Mouse (Mus musculus) forebrain, embryonic 11.5 days (tissue): ENCODE measurements around the gene Stard13. TPM values are rescaled to one million over a fixed set of nuclear protein-coding genes. Genes with fewer than 3 reads are reported as not detected.
A peak's percentile ranks its signal among the peaks of the same experiment; 100 is the strongest.

ENCODE experiments used
- ATAC-seq: fragments of 200-750 bp; cut with Nextera tagmentation; replicated peaks from 2 replicates; pipeline ENCODE4 v1.8.0; 2017; ENCODE audit warnings: moderate TSS enrichment; ENCODE audit not compliant: low FRiP score
- DNase-seq: peaks from one replicate; pipeline ENCODE4 v3.0.0-alpha.2; 2017; ENCODE audit warnings: low spot score
- H3K27ac ChIP-seq: fragments of 300-500 bp; sonication (generic); 2 replicates; pipeline ENCODE4 v1.5.1; 2014; ENCODE audit warnings: low read depth, low read length
- H3K27me3 ChIP-seq: fragments of 300-500 bp; sonication (generic); 2 replicates; pipeline ENCODE4 v1.6.1; 2014; ENCODE audit warnings: mild to moderate bottlenecking, low read length, mixed read lengths; ENCODE audit not compliant: control insufficient read depth, insufficient read depth
- H3K36me3 ChIP-seq: fragments of 300-500 bp; sonication (generic); 2 replicates; pipeline ENCODE4 v1.6.1; 2014; ENCODE audit warnings: mild to moderate bottlenecking, low read length, moderate library complexity, mixed read lengths; ENCODE audit not compliant: control insufficient read depth, insufficient read depth
- H3K4me1 ChIP-seq: fragments of 300-500 bp; sonication (generic); replicated peaks from 2 replicates; pipeline ENCODE4 v1.6.1; 2014; ENCODE audit warnings: low read length, mixed read lengths; ENCODE audit not compliant: control insufficient read depth, insufficient read depth
- H3K4me2 ChIP-seq: fragments of 300-500 bp; sonication (generic); 2 replicates; pipeline ENCODE4 v1.6.1; 2014; ENCODE audit warnings: low read depth, mild to moderate bottlenecking, low read length, moderate library complexity, mixed read lengths; ENCODE audit not compliant: severe bottlenecking
- H3K4me3 ChIP-seq: fragments of 300-500 bp; sonication (generic); 2 replicates; pipeline ENCODE4 v1.5.1; 2014; ENCODE audit warnings: low read depth, low read length
- H3K9ac ChIP-seq: fragments of 300-500 bp; sonication (generic); 2 replicates; pipeline ENCODE4 v1.6.1; 2014; ENCODE audit warnings: low read length
- H3K9me3 ChIP-seq: fragments of 300-500 bp; sonication (generic); 2 replicates; pipeline ENCODE4 v1.6.1; 2016; ENCODE audit warnings: low read length, mixed read lengths; ENCODE audit not compliant: control insufficient read depth
- WGBS: fragments of 180-500 bp; shearing (Covaris S2); extraction: QIAGEN DNeasy Blood & Tissue Kit; methylation state at CpG from one replicate; pipeline ENCODE4 v1.1.7; 2014; 5-methylcytosine and 5-hydroxymethylcytosine counted together
- polyA plus RNA-seq: library from polyadenylated mRNA; unstranded; fragments of >200 nt; fragmentation: Nextera tagmentation; extraction: Ambion mirVana; gene quantifications from 2 replicates; pipeline ENCODE4 v1.2.1, GENCODE M21; 2014

The Stard13 gene
- polyA plus RNA-seq, result 2.7 and 3.4 TPM in 2 replicates

- Histone ChIP-seq H3K4me2 (peak within 1 kb of the TSS; percentile 90), H3K4me1 (0 out of 2 replicates have a peak, but pooled peaks cover 4% of the 10 kb centered on the region), H3K4me3 (peak within 1 kb of the TSS; percentile 46), H3K9ac (peak within 1 kb of the TSS; percentile 64), H3K9me3 (no peaks in the 10 kb centered on the region), H3K27ac (no peak within 1 kb of the TSS), H3K36me3 (no peaks in the 10 kb centered on the region), H3K27me3 (peaks cover 11% of the 10 kb centered on the region)
- DNase-seq (peak; percentile 67), ATAC-seq (peak; percentile 79)
- WGBS, result 1% methylated on average over 49 of the region's 49 CpGs
Observed at GRCm38 (mm10) chr5:151233400-151234031, at the start of gene Stard13. TSS of gene Stard13 (minus strand) at chr5:151233836.

- Histone ChIP-seq H3K9me3 (no peaks in the 10 kb centered on the region), H3K27ac (no peak overlapping the region), H3K27me3 (no peaks in the 10 kb centered on the region), H3K4me3 (no peak overlapping the region), H3K4me1 (no peaks in the 10 kb centered on the region), H3K36me3 (no peaks in the 10 kb centered on the region), H3K9ac (no peak overlapping the region), H3K4me2 (no peak overlapping the region)
- DNase-seq, result no peak
- 93% methylated on average over 7 of the region's 7 CpGs for WGBS
- ATAC-seq, result no peak
Observed at GRCm38 (mm10) chr5:151279531-151279930, 45.9 kb upstream of the Stard13 start.

- H3K4me3 ChIP-seq, result no peak overlapping the region
- ATAC-seq (no peak), DNase-seq (no peak)
- no peaks in the 10 kb centered on the region for H3K36me3 ChIP-seq
- H3K9ac ChIP-seq, result no peak overlapping the region
- H3K9me3 ChIP-seq, result no peaks in the 10 kb centered on the region
- no peaks in the 10 kb centered on the region for H3K27me3 ChIP-seq
- no peaks in the 10 kb centered on the region for H3K4me1 ChIP-seq
- no peak overlapping the region for H3K27ac ChIP-seq
- H3K4me2 ChIP-seq, result no peak overlapping the region
- 90% methylated on average over 6 of the region's 6 CpGs for WGBS
Observed at GRCm38 (mm10) chr5:151277927-151278326, 44.3 kb upstream of the Stard13 start.

GRCm38 (mm10) chr5:151275986-151276385, 42.4 kb upstream of the Stard13 start:
- 97% methylated on average over 2 of the region's 2 CpGs for WGBS

GRCm38 (mm10) chr5:151274265-151274664, 40.6 kb upstream of the Stard13 start:
- no peak overlapping the region for H3K4me3 ChIP-seq
- no peak overlapping the region for H3K9ac ChIP-seq
- H3K27ac ChIP-seq, result no peak overlapping the region
- H3K36me3 ChIP-seq, result no peaks in the 10 kb centered on the region
- WGBS, result 86% methylated on average over 6 of the region's 6 CpGs
- no peaks in the 10 kb centered on the region for H3K4me1 ChIP-seq
- DNase-seq (no peak), ATAC-seq (no peak)
- no peak overlapping the region for H3K4me2 ChIP-seq
- no peaks in the 10 kb centered on the region for H3K27me3 ChIP-seq
- no peaks in the 10 kb centered on the region for H3K9me3 ChIP-seq

More at GRCm38 (mm10) chr5:151275986-151276385, 42.4 kb upstream of the Stard13 start:
- no peak overlapping the region for H3K27ac ChIP-seq
- no peaks in the 10 kb centered on the region for H3K4me1 ChIP-seq
- H3K9ac ChIP-seq, result no peak overlapping the region
- H3K4me2 ChIP-seq, result no peak overlapping the region
- H3K27me3 ChIP-seq, result no peaks in the 10 kb centered on the region
- no peak for ATAC-seq
- H3K4me3 ChIP-seq, result no peak overlapping the region
- no peaks in the 10 kb centered on the region for H3K36me3 ChIP-seq
- no peak for DNase-seq
- H3K9me3 ChIP-seq, result no peaks in the 10 kb centered on the region

GRCm38 (mm10) chr5:151270815-151271214, 37.2 kb upstream of the Stard13 start:
- no peak for ATAC-seq
- Histone ChIP-seq H3K36me3 (no peaks in the 10 kb centered on the region), H3K27ac (no peak overlapping the region), H3K4me2 (no peak overlapping the region), H3K9me3 (no peaks in the 10 kb centered on the region), H3K27me3 (no peaks in the 10 kb centered on the region), H3K4me3 (no peak overlapping the region), H3K4me1 (no peaks in the 10 kb centered on the region), H3K9ac (no peak overlapping the region)
- WGBS, result 94% methylated on average over 5 of the region's 5 CpGs
- no peak for DNase-seq

GRCm38 (mm10) chr5:151266896-151267634, 33.4 kb upstream of the Stard13 start:
- ATAC-seq (no peak), DNase-seq (no peak)
- H3K27me3 ChIP-seq, result no peaks in the 10 kb centered on the region
- no peaks in the 10 kb centered on the region for H3K36me3 ChIP-seq
- no peak overlapping the region for H3K27ac ChIP-seq
- WGBS, result 85% methylated on average over 14 of the region's 14 CpGs
- no peaks in the 10 kb centered on the region for H3K9me3 ChIP-seq
- H3K9ac ChIP-seq, result no peak overlapping the region
- no peaks in the 10 kb centered on the region for H3K4me1 ChIP-seq
- no peak overlapping the region for H3K4me3 ChIP-seq
- no peak overlapping the region for H3K4me2 ChIP-seq

GRCm38 (mm10) chr5:151261558-151261957, 27.9 kb upstream of the Stard13 start:
- Histone ChIP-seq H3K9ac (no peak overlapping the region), H3K9me3 (no peaks in the 10 kb centered on the region), H3K27ac (no peak overlapping the region), H3K4me3 (no peak overlapping the region), H3K36me3 (no peaks in the 10 kb centered on the region), H3K4me1 (no peaks in the 10 kb centered on the region), H3K27me3 (no peaks in the 10 kb centered on the region), H3K4me2 (no peak overlapping the region)
- DNase-seq (no peak), ATAC-seq (no peak)
- WGBS, result 88% methylated on average over 2 of the region's 2 CpGs
